Mouse (Mus musculus): ENCODE data around the gene Olfr543. TPM values are rescaled to one million over a fixed set of nuclear protein-coding genes. Genes with fewer than 3 reads are reported as not detected.

Olfr543 gene
- total and polyA plus RNA-seq, 3 experiments, result 0.12 to 0.61 TPM; not detected in 1

DNA sequence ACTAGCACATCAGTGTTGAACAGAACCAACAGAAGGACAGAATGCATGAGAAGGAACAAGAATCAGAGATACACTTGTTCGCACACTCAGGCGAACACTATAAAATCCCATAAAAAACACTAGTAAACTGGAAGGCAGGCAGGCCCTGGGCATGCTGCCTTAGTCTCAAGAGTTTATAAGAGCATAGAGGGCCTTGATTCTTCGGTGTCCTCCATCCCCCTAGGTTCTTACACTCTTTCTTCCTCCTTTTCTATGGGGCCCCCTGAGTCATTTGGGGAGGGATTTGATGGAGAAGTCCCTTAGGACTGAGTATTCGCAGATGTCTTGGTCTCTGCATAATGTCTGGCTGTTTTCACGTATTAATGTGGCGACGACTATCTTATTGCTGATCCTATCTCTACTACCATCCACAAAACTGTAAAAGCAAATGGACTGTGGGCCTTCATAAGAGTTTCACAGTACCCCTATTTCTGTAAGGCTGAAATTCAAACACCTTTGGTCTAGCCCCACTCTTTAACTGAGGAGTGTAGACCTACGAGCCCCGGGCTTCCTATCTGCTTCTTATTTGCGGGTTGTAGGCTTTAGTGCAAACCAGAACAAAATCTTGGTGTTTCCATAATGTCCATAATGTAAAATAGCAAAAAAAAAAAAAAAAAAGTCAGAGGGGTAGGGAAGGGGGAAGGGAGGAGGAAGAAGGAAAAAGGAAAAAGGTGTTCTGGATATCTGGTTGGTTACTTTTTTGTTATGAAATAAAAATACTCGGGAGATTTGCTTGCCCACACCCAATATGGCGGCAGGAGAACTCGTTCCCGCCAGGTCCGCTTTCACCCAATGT lies 40.4 kb downstream of the Olfr543 start:
- no peaks in the 10 kb centered on the region for H3K9me3 ChIP-seq (replicated peaks; ENCODE audit: insufficient read depth, low read length)
- peaks cover 9 to 32% of the 10 kb centered on the region in 2 experiments for H3K36me3 ChIP-seq (ENCODE audit: control insufficient read depth in 1 of 2, insufficient read depth in 2 of 2, low read length in 2 of 2)
- peak; percentile 72 for DNase-seq (ENCODE audit: low read depth, low spot score)
- 0 out of 2 replicates have a peak, but pooled peaks have one; percentile 57 for TF ChIP-seq MAZ (IDR thresholded peaks at IDR 0.05; ENCODE audit: low read depth, low read length)
- TF ChIP-seq GATA1 (IDR thresholded peaks at IDR 0.05; ENCODE audit: low read depth, low read length), result peak; percentile 47; the same call in 1 of the 2 replicates
- TF ChIP-seq CHD1 (IDR thresholded peaks at IDR 0.05; ENCODE audit: low read depth, low read length), result peak; percentile 85; the same call in 1 of the 2 replicates
- TF ChIP-seq MAX (IDR thresholded peaks at IDR 0.05; ENCODE audit: low read length), result peak; percentile 26; the same call in 1 of the 2 replicates
- TF ChIP-seq ELF1 (IDR thresholded peaks at IDR 0.05; ENCODE audit: low read depth, low read length), result no peak
- TF ChIP-seq RCOR1 (IDR thresholded peaks at IDR 0.05; ENCODE audit: low read depth, low read length), result peak; percentile 48; the same call in 1 of the 2 replicates
- TF ChIP-seq CHD2 (IDR thresholded peaks at IDR 0.05; ENCODE audit: low read length), result peak; percentile 33; the same call in 1 of the 2 replicates
- TF ChIP-seq JUND (IDR thresholded peaks at IDR 0.05; ENCODE audit: low read depth, low read length), result no peak
- TF ChIP-seq NELFE (IDR thresholded peaks at IDR 0.05; ENCODE audit: low read depth, low read length), result peak; percentile 14; the same call in 1 of the 2 replicates
- TF ChIP-seq ZNF384 (IDR thresholded peaks at IDR 0.05; ENCODE audit: low read depth, low read length), result peak; percentile 93
- no peak for TF ChIP-seq GABPA (IDR thresholded peaks at IDR 0.05; ENCODE audit: low read depth, low read length)
- 0 out of 2 replicates have a peak, but pooled peaks have one; percentile 56 for TF ChIP-seq UBTF (IDR thresholded peaks at IDR 0.05; ENCODE audit: borderline replicate concordance, insufficient read depth, low read depth, low read length)
- H3K27me3 ChIP-seq (ENCODE audit: control insufficient read depth in 1 of 2, insufficient read depth in 2 of 2, low read length in 2 of 2), result no peaks in the 10 kb centered on the region
- H3K4me1 ChIP-seq (ENCODE audit: control insufficient read depth in 1 of 2, insufficient read depth in 2 of 2, low read length in 2 of 2), result peaks cover 8 to 20% of the 10 kb centered on the region in 2 experiments
- H3K27ac ChIP-seq (ENCODE audit: control insufficient read depth, low read depth, low read length), result peak overlapping the region; percentile 82
- H3K79me2 ChIP-seq (ENCODE audit: control insufficient read depth, insufficient read depth, low read length, poor library complexity), result peaks cover 30% of the 10 kb centered on the region
- peak overlapping the region; percentile 34 to 55 for H3K4me3 ChIP-seq (ENCODE audit: control insufficient read depth in 1 of 2, insufficient read depth in 1 of 2, low read depth in 2 of 2, low read length in 2 of 2)
- peak overlapping the region; percentile 67 for H3K9ac ChIP-seq (ENCODE audit: control insufficient read depth, low read depth, low read length, poor library complexity, severe bottlenecking)

- Histone ChIP-seq H3K36me3 (ENCODE audit: control insufficient read depth in 1 of 2, insufficient read depth in 2 of 2, low read length in 2 of 2) (peaks cover 2 to 22% of the 10 kb centered on the region in 2 experiments), H3K79me2 (ENCODE audit: control insufficient read depth, insufficient read depth, low read length, poor library complexity) (no peaks in the 10 kb centered on the region), H3K4me1 (ENCODE audit: control insufficient read depth in 1 of 2, insufficient read depth in 2 of 2, low read length in 2 of 2) (peaks cover 8 to 11% of the 10 kb centered on the region in 2 experiments; a peak in 3 of 4 replicates), H3K27ac (ENCODE audit: control insufficient read depth, low read depth, low read length) (peak overlapping the region; percentile 64), H3K9me3 (replicated peaks; ENCODE audit: insufficient read depth, low read length) (no peaks in the 10 kb centered on the region), H3K9ac (ENCODE audit: control insufficient read depth, low read depth, low read length, poor library complexity, severe bottlenecking) (no peak overlapping the region), H3K27me3 (ENCODE audit: control insufficient read depth in 1 of 2, insufficient read depth in 2 of 2, low read length in 2 of 2) (no peaks in the 10 kb centered on the region), H3K4me3 (ENCODE audit: control insufficient read depth in 1 of 2, insufficient read depth in 1 of 2, low read depth in 2 of 2, low read length in 2 of 2) (no peak overlapping the region)
- TF ChIP-seq POLR2AphosphoS2 (IDR thresholded peaks at IDR 0.05; ENCODE audit: low read length) (no peak), GATA1 (IDR thresholded peaks at IDR 0.05; ENCODE audit: low read depth, low read length) (peak; percentile 74), HCFC1 (IDR thresholded peaks at IDR 0.05; ENCODE audit: low read depth, low read length) (no peak), TAL1 (IDR thresholded peaks at IDR 0.05; ENCODE audit: low read length) (no peak), ETS1 (IDR thresholded peaks at IDR 0.05; ENCODE audit: low read depth, low read length) (peak; percentile 31; the same call in 1 of the 2 replicates), SIN3A (IDR thresholded peaks at IDR 0.05; ENCODE audit: low read length) (0 out of 2 replicates have a peak, but pooled peaks have one; percentile 26), EP300 (IDR thresholded peaks at IDR 0.05; ENCODE audit: low read depth in 1 of 2, low read length in 2 of 2) (peak; percentile 28 to 64; a peak in 2 of 4 replicates), MAFK (IDR thresholded peaks at IDR 0.05; ENCODE audit: borderline replicate concordance, low read depth, low read length) (no peak), CHD2 (IDR thresholded peaks at IDR 0.05; ENCODE audit: low read length) (no peak), GABPA (IDR thresholded peaks at IDR 0.05; ENCODE audit: low read depth, low read length) (no peak), MXI1 (IDR thresholded peaks at IDR 0.05; ENCODE audit: low read depth, low read length) (no peak), MYC (IDR thresholded peaks at IDR 0.05; ENCODE audit: low read depth, low read length) (no peak), RCOR1 (IDR thresholded peaks at IDR 0.05; ENCODE audit: low read depth, low read length) (peak; percentile 49; the same call in 1 of the 2 replicates)
- DNase-seq (ENCODE audit: low read depth, low spot score), result peak; percentile 70
These were observed 47.1 kb downstream of the Olfr543 start for GRCm38 (mm10) chr7:102434344-102434743.

Data from MEL (cell line).